Mouse (Mus musculus) layer of hippocampus, adult 2 months (tissue): Measurements from ENCODE around the gene Mmp15. TPM values are rescaled to one million over a fixed set of nuclear protein-coding genes. Genes with fewer than 3 reads are reported as not detected.

Source experiments
- DNase-seq, 2 experiments: peaks; one replicate each; pipeline ENCODE4 v3.0.0; 2022; ENCODE audit warnings: low spot score in 2 of 2
- H3K27ac ChIP-seq: fragments of 200-600 bp; 2 replicates; pipeline ENCODE4 v1.8.1; 2022
- H3K4me3 ChIP-seq: fragments of 200-600 bp; 2 replicates; pipeline ENCODE4 v1.8.1; 2022; ENCODE audit warnings: mild to moderate bottlenecking
- CTCF ChIP-seq: fragments of 200-600 bp; conservative IDR thresholded peaks from 2 replicates; pipeline ENCODE4 v1.8.1; 2022; ENCODE audit warnings: antibody characterized with exemption, mild to moderate bottlenecking, moderate library complexity
- total RNA-seq, 2 experiments: library from RNA; stranded (reverse); gene quantifications; 2 replicates each; pipeline ENCODE4 v1.2.3; 2021

Gene Mmp15
- total RNA-seq, 2 experiments from 2014 or later = 13.1 to 14.9 TPM

- no peak overlapping the region for H3K27ac ChIP-seq
- DNase-seq = no peak
- no peak for TF ChIP-seq CTCF
- H3K4me3 ChIP-seq = no peak overlapping the region
Observed at GRCm38 (mm10) chr8:95391101-95391500, 39.0 kb downstream of the Mmp15 start.

GRCm38 (mm10) chr8:95392604-95393003, 40.5 kb downstream of the Mmp15 start:
- no peak overlapping the region for H3K4me3 ChIP-seq
- no peak for DNase-seq
- no peak overlapping the region for H3K27ac ChIP-seq
- no peak for TF ChIP-seq CTCF

GRCm38 (mm10) chr8:95395186-95395918, 43.3 kb downstream of the Mmp15 start:
- Histone ChIP-seq H3K27ac (no peak overlapping the region), H3K4me3 (no peak overlapping the region)
- DNase-seq = no peak
- TF ChIP-seq CTCF = no peak

GRCm38 (mm10) chr8:95396752-95397151, 44.7 kb downstream of the Mmp15 start:
- H3K27ac ChIP-seq = no peak overlapping the region
- H3K4me3 ChIP-seq = no peak overlapping the region
- no peak for TF ChIP-seq CTCF
- no peak for DNase-seq

- H3K27ac ChIP-seq = no peak overlapping the region
Observed at GRCm38 (mm10) chr8:95397201-95397600, 45.1 kb downstream of the Mmp15 start.

GRCm38 (mm10) chr8:95399131-95399530, 47.1 kb downstream of the Mmp15 start:
- no peak for DNase-seq
- no peak for TF ChIP-seq CTCF
- H3K27ac ChIP-seq = no peak overlapping the region
- no peak overlapping the region for H3K4me3 ChIP-seq

More at GRCm38 (mm10) chr8:95397201-95397600, 45.1 kb downstream of the Mmp15 start:
- no peak for DNase-seq
- H3K4me3 ChIP-seq = no peak overlapping the region
- TF ChIP-seq CTCF = no peak

GRCm38 (mm10) chr8:95401091-95401490, 49.0 kb downstream of the Mmp15 start:
- H3K27ac ChIP-seq = no peak overlapping the region
- no peak overlapping the region for H3K4me3 ChIP-seq
- DNase-seq = peak in 1 of 2 experiments; percentile 3
- TF ChIP-seq CTCF = no peak

- no peak overlapping the region for H3K27ac ChIP-seq
Observed at GRCm38 (mm10) chr8:95409518-95409917, 57.5 kb downstream of the Mmp15 start.

GRCm38 (mm10) chr8:95411309-95411972, 59.4 kb downstream of the Mmp15 start:
- H3K4me3 ChIP-seq = no peak overlapping the region
- DNase-seq = no peak
- peak overlapping the region; percentile 1; the same call in 1 of the 2 replicates for H3K27ac ChIP-seq
- no peak for TF ChIP-seq CTCF

More at GRCm38 (mm10) chr8:95409518-95409917, 57.5 kb downstream of the Mmp15 start:
- DNase-seq = no peak
- TF ChIP-seq CTCF = no peak
- H3K4me3 ChIP-seq = no peak overlapping the region

GRCm38 (mm10) chr8:95422193-95422810, 70.2 kb downstream of the Mmp15 start:
- no peak for DNase-seq
- no peak overlapping the region for H3K4me3 ChIP-seq
- no peak overlapping the region for H3K27ac ChIP-seq
- no peak for TF ChIP-seq CTCF

Other genes starting within 250 kb of the Mmp15 start
- gene Kifc3, start 149.5 kb upstream of the Mmp15 start, total RNA-seq = 10 to 100 TPM; 61.1 to 61.2 TPM
- under 1 TPM; 0.84 to 0.93 TPM for gene Cngb1, start 45.7 kb upstream of the Mmp15 start, total RNA-seq
- gene Tepp, start 41.7 kb upstream of the Mmp15 start, total RNA-seq = under 1 TPM in 1 of 2 experiments, not detected in 1; 0.67 TPM
- 10 to 100 TPM; 15.0 to 16.7 TPM for gene Zfp319, start 20.3 kb upstream of the Mmp15 start, total RNA-seq
- gene Usb1, start 20.0 kb upstream of the Mmp15 start, total RNA-seq = 10 to 100 TPM in 1 of 2 experiments, 1 to 10 TPM in 1; 9.8 to 13.1 TPM
- gene Cfap20, start 82.6 kb downstream of the Mmp15 start, total RNA-seq = 10 to 100 TPM; 53.8 to 59.9 TPM
- gene Csnk2a2, start 137.8 kb downstream of the Mmp15 start, total RNA-seq = 10 to 100 TPM; 74.6 to 81.6 TPM
- 1 to 10 TPM; 1.3 to 1.5 TPM for gene Ccdc113, start 181.8 kb downstream of the Mmp15 start, total RNA-seq
- gene Prss54, start 224.1 kb downstream of the Mmp15 start, total RNA-seq = under 1 TPM in 1 of 2 experiments, not detected in 1; 0.42 TPM